Mouse (Mus musculus) retina, postnatal 7 days (tissue): ENCODE data around the gene Ebf3.

Experiments
- DNase-seq: peaks from one replicate; pipeline ENCODE4 v3.0.0-alpha.2; 2012; ENCODE audit warnings: low read depth, low spot score

The Ebf3 gene

GRCm38 (mm10) chr7:137313904-137314691 lies at the start of gene Ebf3:
Ebf3 (minus strand) TSS chr7:137314445.
- peak; percentile 53 for DNase-seq

- DNase-seq: no peak
Observed at GRCm38 (mm10) chr7:137346860-137347259, 32.6 kb upstream of the Ebf3 start.

DNA sequence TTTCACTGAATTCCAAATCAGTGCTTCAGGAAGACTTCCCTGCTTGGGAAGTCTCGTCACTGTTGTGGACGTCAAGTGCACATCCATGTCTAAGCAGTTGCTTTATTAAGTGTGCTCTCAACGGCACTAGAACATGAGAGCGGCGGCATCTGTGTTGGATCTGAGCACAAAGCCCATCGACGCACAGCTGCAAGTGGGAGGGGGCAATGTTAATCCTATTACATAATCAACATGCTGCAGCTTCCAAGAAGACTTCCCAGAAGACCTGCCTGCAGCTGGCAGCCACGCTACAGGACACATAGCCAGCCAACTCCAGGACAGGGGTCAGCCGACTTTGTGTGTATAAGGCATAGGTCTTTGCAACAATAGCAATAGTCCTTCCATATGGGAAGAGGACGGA lies 31.8 kb upstream of the Ebf3 start:
- DNase-seq: no peak

GRCm38 (mm10) chr7:137333951-137334350 lies 19.7 kb upstream of the Ebf3 start:
- DNase-seq: no peak

DNA sequence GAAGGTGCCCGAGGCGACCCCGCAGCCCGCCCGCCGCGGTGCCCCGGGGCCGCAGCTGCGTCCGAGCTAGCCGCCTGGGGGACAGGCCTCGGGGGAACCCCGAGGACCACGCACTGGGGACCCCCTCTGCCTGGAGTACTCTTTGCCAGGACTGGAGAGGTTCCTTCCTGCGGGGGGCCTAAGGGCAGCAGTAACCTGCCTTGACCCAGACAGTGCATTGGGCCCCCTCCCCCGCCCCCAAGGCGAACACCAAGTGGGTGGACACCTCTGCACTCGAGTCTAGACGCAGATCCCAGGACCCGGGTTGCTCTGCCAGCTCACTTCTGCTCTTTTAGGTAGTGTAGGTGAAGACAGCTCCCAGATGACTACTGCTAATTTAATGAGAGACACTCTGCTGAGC lies 8.7 kb upstream of the Ebf3 start:
- no peak for DNase-seq

- no peak for DNase-seq
Observed at GRCm38 (mm10) chr7:137321961-137322784, 7.9 kb upstream of the Ebf3 start.

GRCm38 (mm10) chr7:137321141-137321813 lies 7.0 kb upstream of the Ebf3 start:
- peak; percentile 53 for DNase-seq

DNA sequence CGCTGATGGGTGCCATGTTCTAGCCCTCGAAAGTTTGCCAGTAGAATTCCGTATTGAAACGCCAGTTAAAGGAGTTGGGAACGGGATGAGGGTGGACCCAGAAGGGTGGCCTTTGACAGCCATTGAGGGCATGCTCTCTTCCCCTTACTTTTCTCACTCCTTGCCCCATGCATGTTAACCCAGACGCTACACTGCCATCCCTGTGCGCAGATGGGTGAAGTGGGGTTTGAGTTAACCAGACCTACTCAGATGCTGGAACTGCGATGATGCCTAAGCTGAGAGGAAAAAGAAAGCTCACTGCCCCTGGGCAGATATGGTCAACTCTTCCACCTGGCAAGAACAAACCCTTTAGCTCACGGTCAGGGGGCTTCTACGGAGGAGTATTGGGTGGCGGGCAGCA lies 6.1 kb upstream of the Ebf3 start:
- DNase-seq: no peak

- DNase-seq: peak; percentile 43
Observed at GRCm38 (mm10) chr7:137318924-137319885, 5.0 kb upstream of the Ebf3 start.

- no peak for DNase-seq
Observed at GRCm38 (mm10) chr7:137318383-137318775, 4.1 kb upstream of the Ebf3 start.

DNA sequence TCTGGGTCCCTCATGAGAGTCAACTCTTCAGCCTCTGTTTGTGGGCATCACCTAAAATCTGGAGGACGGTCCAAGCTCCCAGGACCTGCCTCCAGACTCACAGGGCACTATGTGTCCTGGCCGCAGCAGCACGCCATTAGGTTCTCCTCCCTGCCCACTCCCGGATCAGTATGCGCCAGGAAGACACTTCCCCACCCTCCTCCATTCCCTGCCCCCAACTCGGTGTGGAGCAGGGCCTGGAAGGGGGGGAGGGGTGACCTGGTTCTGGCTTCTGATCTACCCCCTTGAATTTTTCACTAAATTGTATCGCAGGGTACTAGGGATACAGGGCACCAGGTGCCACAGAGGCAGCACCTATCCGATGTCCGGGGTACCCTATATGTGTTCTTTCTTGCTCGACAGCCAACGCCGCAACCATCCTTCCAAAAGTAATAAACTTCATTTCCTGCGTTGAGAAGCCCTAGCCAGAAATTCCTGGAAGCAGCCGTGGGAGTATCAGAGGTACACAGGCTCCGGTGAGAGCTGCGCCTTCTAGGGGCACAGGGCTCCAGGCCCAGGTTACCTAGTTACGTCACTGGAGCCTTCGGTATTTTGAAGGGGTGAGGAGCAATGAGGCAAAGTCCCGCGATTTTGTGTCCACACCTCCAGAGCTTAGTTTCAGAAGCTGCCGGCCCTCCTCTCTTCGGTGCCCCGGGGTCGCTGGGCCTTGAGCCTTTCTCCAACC lies 3.6 kb upstream of the Ebf3 start:
- DNase-seq: no peak

DNA sequence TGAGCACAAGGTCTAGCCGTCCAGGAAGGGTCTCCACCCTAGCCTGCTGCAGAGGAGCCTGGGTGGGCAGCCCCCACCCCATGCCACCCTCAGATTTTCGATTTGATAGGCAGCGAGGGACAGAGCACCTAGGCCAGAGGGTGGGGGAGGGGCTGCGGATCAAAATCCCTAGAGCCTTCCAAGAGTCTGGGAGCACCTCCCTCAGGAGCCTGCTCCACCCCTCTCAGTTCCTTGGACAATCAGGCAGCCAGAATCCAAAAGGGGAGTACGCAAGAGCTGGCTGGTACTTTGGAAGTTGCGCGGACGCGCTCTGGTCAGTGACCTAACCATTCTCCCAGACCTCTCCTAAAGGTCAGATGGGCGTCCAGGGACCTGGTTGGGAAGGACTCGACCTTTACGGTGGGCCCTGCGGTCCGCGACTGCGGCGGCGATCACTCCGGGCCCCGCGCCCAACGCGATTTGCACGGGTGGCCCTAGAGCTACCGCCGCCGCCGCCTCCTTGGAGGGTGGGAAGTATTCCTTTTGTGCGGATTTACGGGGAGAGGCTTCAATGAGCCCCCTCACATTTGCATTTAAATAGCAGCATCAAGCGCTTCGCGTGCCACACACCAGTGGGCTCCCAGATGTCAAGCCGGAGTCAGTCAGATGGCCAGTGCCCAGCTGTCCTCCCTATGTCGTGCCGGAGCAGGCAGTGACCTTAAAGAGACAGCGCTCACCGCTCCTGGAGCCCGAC lies 2.8 kb upstream of the Ebf3 start:
- DNase-seq: no peak

DNA sequence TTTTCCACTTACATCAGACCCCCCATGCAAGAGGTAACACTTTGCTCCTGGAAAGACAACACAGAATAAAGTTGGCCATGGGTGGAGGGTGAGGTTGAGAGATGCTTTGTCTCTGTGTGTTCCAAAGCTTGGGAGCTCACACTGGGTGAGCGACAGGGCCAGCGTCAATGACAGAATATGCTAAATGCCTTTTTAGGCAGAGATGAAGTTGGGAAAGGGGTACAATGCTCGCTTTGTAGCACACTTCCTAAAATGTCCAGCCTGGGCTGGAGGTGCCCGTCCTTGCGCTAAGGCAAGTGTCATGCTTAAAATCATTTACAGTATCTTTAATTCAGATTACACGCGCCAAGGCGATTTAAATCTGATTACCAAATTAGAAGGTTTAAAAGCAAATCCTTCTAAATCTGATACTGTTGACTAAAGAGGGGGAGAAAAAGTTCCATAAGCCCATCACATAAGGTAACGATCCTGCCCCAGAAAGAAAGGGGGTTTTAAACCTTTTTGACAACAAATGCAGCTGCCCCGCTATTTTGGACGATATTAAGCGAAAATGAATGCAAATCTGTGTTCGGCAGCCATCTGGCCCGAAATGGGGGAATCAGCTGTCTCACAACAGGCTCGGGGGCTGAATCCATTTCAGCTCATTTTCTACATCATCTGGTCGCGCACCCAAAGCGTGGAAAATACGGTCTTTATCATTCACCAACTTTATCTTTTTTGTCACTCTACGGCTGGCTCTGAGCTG lies 2.1 kb upstream of the Ebf3 start:
- DNase-seq: no peak

GRCm38 (mm10) chr7:137315544-137315940 lies 1.3 kb upstream of the Ebf3 start:
- DNase-seq: no peak

DNA sequence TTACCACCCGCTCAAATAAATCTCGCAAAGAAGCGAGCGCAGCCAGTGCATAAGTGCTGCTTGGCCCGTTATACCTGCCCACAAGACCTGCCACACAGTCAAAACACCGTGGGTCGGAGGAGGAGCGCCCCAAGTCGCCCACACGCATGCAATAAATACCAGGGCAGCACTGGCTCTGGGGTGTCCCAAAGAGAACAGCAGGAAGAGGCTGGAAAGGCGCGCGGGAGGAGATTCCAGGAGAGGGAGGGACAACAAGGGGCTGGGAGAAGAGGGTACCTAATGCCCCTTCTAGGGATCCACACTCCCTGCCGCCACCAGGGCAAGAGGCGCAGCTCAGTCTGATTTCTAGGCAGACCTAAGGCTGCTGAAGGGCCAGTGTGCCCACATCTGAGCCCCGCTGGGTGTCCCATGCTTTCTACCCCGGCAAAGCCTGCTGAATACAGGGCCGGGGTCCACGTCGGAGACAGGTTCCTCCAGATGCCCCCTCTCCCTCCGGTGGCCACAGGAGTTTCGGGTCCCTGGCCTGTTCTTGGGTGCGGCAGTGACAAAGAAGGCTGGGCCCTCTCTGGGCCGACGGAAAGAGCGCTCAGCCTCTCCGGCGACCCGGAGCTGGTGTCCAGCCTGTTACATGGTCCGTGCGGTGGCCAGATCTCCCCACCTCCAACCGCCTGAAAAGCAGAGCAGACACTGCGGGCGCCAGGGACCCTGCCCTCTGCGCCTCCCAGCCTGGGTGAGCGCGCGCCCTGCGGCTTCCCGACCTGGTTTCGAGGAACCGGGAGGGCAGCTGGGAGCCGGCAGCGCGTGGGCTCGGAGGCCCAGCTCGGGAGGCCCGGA lies 682 bp upstream of the Ebf3 start:
- no peak for DNase-seq

- no peak for DNase-seq
Observed at GRCm38 (mm10) chr7:137313183-137313903, 902 bp downstream of the Ebf3 start.

- DNase-seq: no peak
Observed at GRCm38 (mm10) chr7:137312933-137313182, 1.4 kb downstream of the Ebf3 start.
